ENCODE assay signal across 8 mouse cellular contexts in the genomic region with DNA sequence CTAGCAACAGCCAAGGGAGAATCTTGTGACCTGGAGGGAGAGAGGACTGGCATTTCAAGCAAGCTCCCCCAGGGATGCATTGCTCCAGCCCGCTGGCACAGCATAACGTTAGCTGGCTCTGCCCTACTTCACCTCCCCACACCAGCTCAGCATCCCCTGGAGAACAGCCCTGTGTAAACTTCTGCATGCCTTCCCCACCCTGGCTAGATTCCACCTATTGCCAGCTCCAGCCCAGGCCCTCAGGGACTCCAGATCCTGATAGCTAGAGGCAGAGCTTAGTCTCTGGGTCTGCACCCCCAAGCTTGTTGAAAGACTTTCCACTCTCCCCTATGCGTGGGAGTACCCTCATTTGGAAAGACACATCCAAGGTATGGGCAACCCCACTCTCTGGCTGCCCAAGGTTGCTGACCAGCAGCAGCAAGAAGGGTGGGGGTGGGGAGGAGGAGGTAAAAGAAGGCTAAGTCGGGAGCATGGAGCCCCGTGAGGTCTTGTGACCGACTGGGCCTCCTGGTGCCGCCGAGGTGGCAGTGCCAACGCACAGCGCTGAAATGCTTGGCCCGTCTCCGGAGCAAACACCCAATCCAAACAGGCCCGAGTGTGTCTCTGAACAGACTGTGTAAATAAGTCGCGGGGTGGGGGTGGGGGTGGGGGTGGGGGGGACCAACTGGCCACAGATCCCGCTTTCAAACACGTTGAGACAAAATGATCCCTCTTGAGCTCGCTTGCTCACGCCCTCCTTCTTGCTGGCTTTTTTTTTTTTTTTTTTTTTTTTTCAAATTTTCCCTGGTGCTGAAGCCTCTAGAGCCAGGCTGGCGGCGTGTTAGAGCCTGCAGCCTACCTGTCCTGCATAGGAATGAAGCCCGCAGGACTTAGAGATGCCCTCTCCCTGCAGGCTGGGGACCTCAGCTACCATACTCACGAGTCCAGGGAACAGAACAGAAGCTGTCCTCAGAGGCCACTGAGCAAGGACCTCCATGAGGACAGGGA.
DNase-seq lines count a peak whose midpoint lies in the region; ATAC-seq and TF ChIP-seq lines count a peak whose summit lies in the region.

No protein-coding gene starts in this region.

- peaks cover 5% of the 10 kb centered on the region for H3K9me3 ChIP-seq in heart, embryonic 12.5 days (replicated peaks)
- H3K9me3 ChIP-seq in hindbrain, embryonic 16.5 days (ENCODE audit: control insufficient read depth, low read length): no peaks in the 10 kb centered on the region

- H3K27ac ChIP-seq in heart, embryonic 12.5 days (ENCODE audit: poor library complexity, severe bottlenecking): no peak overlapping the region
- peak overlapping the region; percentile 11; the same call in 1 of the 2 replicates for H3K27ac ChIP-seq in hindbrain, embryonic 16.5 days (ENCODE audit: low read depth, low read length)

- H3K27me3 ChIP-seq in heart, embryonic 12.5 days (replicated peaks): no peaks in the 10 kb centered on the region
- no peaks in the 10 kb centered on the region for H3K27me3 ChIP-seq in hindbrain, embryonic 16.5 days (replicated peaks; ENCODE audit: control insufficient read depth, insufficient read depth, low read length)

- no peak overlapping the region for H3K4me3 ChIP-seq in heart, embryonic 12.5 days
- no peak overlapping the region for H3K4me3 ChIP-seq in hindbrain, embryonic 16.5 days (ENCODE audit: low read length)
- no peak overlapping the region for H3K4me3 ChIP-seq in lung, adult 2 months (replicated peaks; ENCODE audit: extremely low read depth, low read depth, low read length)

- no peak for DNase-seq in heart, postnatal 14 days
- DNase-seq in cerebellum, adult 18-20 months: peak; percentile 45 to 54
- DNase-seq in lung, adult 2 months: peak; percentile 51
- DNase-seq in adipocyte (ENCODE audit: low spot score): no peak
- no peak for DNase-seq in retina, embryonic 14.5 days (ENCODE audit: low spot score)
- no peak for DNase-seq in heart, postnatal 4 days

- no peak for TF ChIP-seq POLR2A in lung, adult 2 months (IDR thresholded peaks at IDR 0.05; ENCODE audit: borderline replicate concordance, extremely low read depth, low read depth, low read length)

- ATAC-seq in heart, embryonic 12.5 days (ENCODE audit: insufficient number of reproducible peaks, low FRiP score): 0 out of 2 replicates have a peak, but pooled peaks have one; percentile 29
- peak; percentile 83 for ATAC-seq in hindbrain, embryonic 16.5 days

- 0 out of 2 replicates have a peak, but pooled peaks cover 10% of the 10 kb centered on the region for H3K36me3 ChIP-seq in heart, embryonic 12.5 days
- no peaks in the 10 kb centered on the region for H3K36me3 ChIP-seq in hindbrain, embryonic 16.5 days (ENCODE audit: control insufficient read depth, insufficient read depth, low read length)

- intact Hi-C loops in heart, postnatal 14 days (cut with DNase I): no loop called here

- H3K4me1 ChIP-seq in heart, embryonic 12.5 days (replicated peaks): 0 out of 2 replicates have a peak, but pooled peaks cover 3% of the 10 kb centered on the region
- peaks cover 6% of the 10 kb centered on the region for H3K4me1 ChIP-seq in hindbrain, embryonic 16.5 days (ENCODE audit: control insufficient read depth, insufficient read depth, low read depth, low read length)
- H3K4me1 ChIP-seq in lung, adult 2 months (ENCODE audit: control insufficient read depth, insufficient read depth, low read length): peaks cover 18% of the 10 kb centered on the region

- no peak overlapping the region for H3K9ac ChIP-seq in heart, embryonic 12.5 days
- H3K9ac ChIP-seq in hindbrain, embryonic 16.5 days (ENCODE audit: low read depth, low read length): no peak overlapping the region

- TF ChIP-seq CTCF in lung, adult 2 months (IDR thresholded peaks at IDR 0.05; ENCODE audit: insufficient read depth, low read length): no peak

- 71% methylated on average over 23 of the region's 23 CpGs for WGBS in heart, embryonic 12.5 days
- 68% methylated on average over 23 of the region's 23 CpGs for WGBS in hindbrain, embryonic 16.5 days
- WGBS in lung, adult 2 months: 55% methylated on average over 21 of the region's 23 CpGs

- H3K4me2 ChIP-seq in heart, embryonic 12.5 days: no peak overlapping the region
- H3K4me2 ChIP-seq in hindbrain, embryonic 16.5 days (ENCODE audit: low read length): no peak overlapping the region

Comparison
In these comparisons a context has a peak if more than half of its experiments do, and no peak if none do; other contexts are left out.
1. DNase-seq: peak in cerebellum, adult 18-20 months (2 of 2) and lung, adult 2 months (single experiment); none in heart, postnatal 14 days (0 of 2), adipocyte (single experiment), retina, embryonic 14.5 days (single experiment) and heart, postnatal 4 days (single experiment).